Mouse (Mus musculus): ENCODE measurements around the gene Sv2a. TPM values are rescaled to one million over a fixed set of nuclear protein-coding genes. Genes with fewer than 3 reads are reported as not detected.
"Not testable (repeated sequence)": the region's sequence is repeated elsewhere in the genome, so short reads cannot be mapped to it uniquely, and the experiment has no call there.

Gene Sv2a
- polyA plus RNA-seq, 1 experiment from 2014 or later, result 0.29 TPM

- Histone ChIP-seq H3K36me3 (ENCODE audit: inconsistent target) (no peaks in the 10 kb centered on the region), H3K27ac (no peak overlapping the region), H3K79me2 (ENCODE audit: inconsistent target) (peaks cover 22% of the 10 kb centered on the region), H3K4me3 (ENCODE audit: inconsistent target) (no peak overlapping the region)
- 86% methylated on average over 11 of the region's 12 CpGs for WGBS (ENCODE audit: missing documents)
Observed at GRCm38 (mm10) chr3:96168466-96169158, 12.3 kb upstream of the Sv2a start.

GRCm38 (mm10) chr3:96170276-96170675 is 10.7 kb upstream of the Sv2a start:
- WGBS (ENCODE audit: missing documents), result 92% methylated on average over 4 of the region's 4 CpGs
- H3K79me2 ChIP-seq (ENCODE audit: inconsistent target), result peaks cover 39% of the 10 kb centered on the region
- H3K4me3 ChIP-seq (ENCODE audit: inconsistent target), result no peak overlapping the region
- peak overlapping the region; percentile 95 for H3K27ac ChIP-seq
- H3K36me3 ChIP-seq (ENCODE audit: inconsistent target), result no peaks in the 10 kb centered on the region

- Histone ChIP-seq H3K79me2 (ENCODE audit: inconsistent target) (peaks cover 46% of the 10 kb centered on the region), H3K27ac (peak overlapping the region; percentile 95), H3K36me3 (ENCODE audit: inconsistent target) (peaks cover 5% of the 10 kb centered on the region; the same call in 1 of the 2 replicates), H3K4me3 (ENCODE audit: inconsistent target) (peak overlapping the region; percentile 92)
- whole genome bisulfite sequencing (ENCODE audit: missing documents), result 59% methylated on average over 10 of the region's 10 CpGs
Observed at GRCm38 (mm10) chr3:96170976-96171545, 9.9 kb upstream of the Sv2a start.

- peak overlapping the region; percentile 95 for H3K27ac ChIP-seq
- peaks cover 52% of the 10 kb centered on the region for H3K79me2 ChIP-seq (ENCODE audit: inconsistent target)
- WGBS (ENCODE audit: missing documents), result 17% methylated on average over 18 of the region's 18 CpGs
- H3K4me3 ChIP-seq (ENCODE audit: inconsistent target), result peak overlapping the region; percentile 92
- H3K36me3 ChIP-seq (ENCODE audit: inconsistent target), result peaks cover 8% of the 10 kb centered on the region; the same call in 1 of the 2 replicates
Observed at GRCm38 (mm10) chr3:96171583-96172196, 9.3 kb upstream of the Sv2a start.

GRCm38 (mm10) chr3:96172197-96173178 is 8.5 kb upstream of the Sv2a start, which contains the start of gene Sf3b4:
Sf3b4 (plus strand) TSS chr3:96172332.
- WGBS (ENCODE audit: missing documents), result 2% methylated on average over 58 of the region's 58 CpGs
- H3K79me2 ChIP-seq (ENCODE audit: inconsistent target), result peaks cover 52% of the 10 kb centered on the region
- peak within 1 kb of the TSS; percentile 92 for H3K4me3 ChIP-seq (ENCODE audit: inconsistent target)
- peak within 1 kb of the TSS; percentile 95 for H3K27ac ChIP-seq
- peaks cover 11% of the 10 kb centered on the region; the same call in 1 of the 2 replicates for H3K36me3 ChIP-seq (ENCODE audit: inconsistent target)

GRCm38 (mm10) chr3:96173185-96173584 is 7.8 kb upstream of the Sv2a start:
- Histone ChIP-seq H3K79me2 (ENCODE audit: inconsistent target) (peaks cover 52% of the 10 kb centered on the region), H3K27ac (peak overlapping the region; percentile 95), H3K36me3 (ENCODE audit: inconsistent target) (peaks cover 18% of the 10 kb centered on the region), H3K4me3 (ENCODE audit: inconsistent target) (peak overlapping the region; percentile 92)
- 48% methylated on average over 5 of the region's 7 CpGs for WGBS (ENCODE audit: missing documents)

- Histone ChIP-seq H3K36me3 (ENCODE audit: inconsistent target) (peaks cover 22% of the 10 kb centered on the region), H3K27ac (peak overlapping the region; percentile 68), H3K79me2 (ENCODE audit: inconsistent target) (peaks cover 52% of the 10 kb centered on the region)
- not testable (repeated sequence) for H3K4me3 ChIP-seq (ENCODE audit: inconsistent target)
- 91% methylated on average over 3 of the region's 4 CpGs for WGBS (ENCODE audit: missing documents)
Observed at GRCm38 (mm10) chr3:96174042-96174441, 6.9 kb upstream of the Sv2a start.

GRCm38 (mm10) chr3:96175251-96175650 is 5.7 kb upstream of the Sv2a start:
- Histone ChIP-seq H3K4me3 (ENCODE audit: inconsistent target) (no peak overlapping the region), H3K36me3 (ENCODE audit: inconsistent target) (peaks cover 22% of the 10 kb centered on the region)

GRCm38 (mm10) chr3:96178427-96178826 is 2.5 kb upstream of the Sv2a start:
- Histone ChIP-seq H3K27ac (no peak overlapping the region), H3K79me2 (ENCODE audit: inconsistent target) (peaks cover 32% of the 10 kb centered on the region), H3K36me3 (ENCODE audit: inconsistent target) (peaks cover 22% of the 10 kb centered on the region), H3K4me3 (ENCODE audit: inconsistent target) (no peak overlapping the region)
- 90% methylated on average over 4 of the region's 4 CpGs for WGBS (ENCODE audit: missing documents)

More at GRCm38 (mm10) chr3:96175251-96175650, 5.7 kb upstream of the Sv2a start:
- Histone ChIP-seq H3K79me2 (ENCODE audit: inconsistent target) (peaks cover 52% of the 10 kb centered on the region), H3K27ac (peak overlapping the region; percentile 68)
- WGBS (ENCODE audit: missing documents), result 97% methylated on average over 6 of the region's 6 CpGs

GRCm38 (mm10) chr3:96178902-96179301 is 2.0 kb upstream of the Sv2a start:
- Histone ChIP-seq H3K79me2 (ENCODE audit: inconsistent target) (peaks cover 27% of the 10 kb centered on the region), H3K36me3 (ENCODE audit: inconsistent target) (peaks cover 22% of the 10 kb centered on the region), H3K4me3 (ENCODE audit: inconsistent target) (no peak overlapping the region), H3K27ac (no peak overlapping the region)
- 94% methylated on average over 2 of the region's 2 CpGs for WGBS (ENCODE audit: missing documents)

GRCm38 (mm10) chr3:96179531-96179930 is 1.4 kb upstream of the Sv2a start:
- H3K27ac ChIP-seq, result no peak overlapping the region
- peaks cover 21% of the 10 kb centered on the region for H3K79me2 ChIP-seq (ENCODE audit: inconsistent target)
- 97% methylated on average over 4 of the region's 4 CpGs for WGBS (ENCODE audit: missing documents)
- no peak overlapping the region for H3K4me3 ChIP-seq (ENCODE audit: inconsistent target)
- peaks cover 22% of the 10 kb centered on the region for H3K36me3 ChIP-seq (ENCODE audit: inconsistent target)

GRCm38 (mm10) chr3:96181510-96182381 is 795 bp downstream of the Sv2a start:
- no peaks in the 10 kb centered on the region for H3K79me2 ChIP-seq (ENCODE audit: inconsistent target)
- no peak overlapping the region for H3K27ac ChIP-seq
- 88% methylated on average over 11 of the region's 12 CpGs for WGBS (ENCODE audit: missing documents)
- H3K4me3 ChIP-seq (ENCODE audit: inconsistent target), result no peak overlapping the region
- peaks cover 14% of the 10 kb centered on the region for H3K36me3 ChIP-seq (ENCODE audit: inconsistent target)

- no peak overlapping the region for H3K27ac ChIP-seq
- no peaks in the 10 kb centered on the region for H3K79me2 ChIP-seq (ENCODE audit: inconsistent target)
- WGBS (ENCODE audit: missing documents), result 43% methylated on average over 4 of the region's 4 CpGs
- H3K36me3 ChIP-seq (ENCODE audit: inconsistent target), result peaks cover 13% of the 10 kb centered on the region
- H3K4me3 ChIP-seq (ENCODE audit: inconsistent target), result no peak overlapping the region
Observed at GRCm38 (mm10) chr3:96182382-96182776, 1.4 kb downstream of the Sv2a start.

All from macrophage (primary cell).